Mouse (Mus musculus) heart, embryonic 14.5 days (tissue): ENCODE measurements around the gene A530032D15Rik. TPM values are rescaled to one million over a fixed set of nuclear protein-coding genes. Genes with fewer than 3 reads are reported as not detected.
"Not testable (repeated sequence)": the region's sequence is repeated elsewhere in the genome, so short reads cannot be mapped to it uniquely, and the experiment has no call there.

Source experiments
- ATAC-seq: fragments of 200-750 bp; cut with Nextera tagmentation; 2 replicates; pipeline ENCODE4 v1.8.0; 2017; ENCODE audit warnings: low read depth, moderate TSS enrichment; ENCODE audit not compliant: insufficient number of reproducible peaks, insufficient read depth, low FRiP score
- H3K27ac ChIP-seq, 2 experiments: fragments of 200-500 bp in 1 of 2; fragments of 300-500 bp in 1 of 2; sonication (generic) in 1 of 2; replicated peaks in 1 of 2; 2 replicates each; pipeline ENCODE4 v1.5.1; 2012 to 2014; ENCODE audit warnings: low read depth in 2 of 2, low read length in 2 of 2, control low read depth in 1 of 2, mild to moderate bottlenecking in 1 of 2, mixed read lengths in 1 of 2; ENCODE audit not compliant: control insufficient read depth in 1 of 2, insufficient read depth in 1 of 2
- H3K27me3 ChIP-seq: fragments of 300-500 bp; sonication (generic); 2 replicates; pipeline ENCODE4 v1.6.1; 2014; ENCODE audit warnings: mild to moderate bottlenecking, low read length, control low read depth; ENCODE audit not compliant: control insufficient read depth, insufficient read depth
- H3K36me3 ChIP-seq: fragments of 300-500 bp; sonication (generic); 2 replicates; pipeline ENCODE4 v1.6.1; 2014; ENCODE audit warnings: mild to moderate bottlenecking, control low read depth, low read length, mixed read lengths; ENCODE audit not compliant: control insufficient read depth, insufficient read depth
- H3K4me1 ChIP-seq, 2 experiments: fragments of 200-500 bp in 1 of 2; fragments of 300-500 bp in 1 of 2; sonication (generic) in 1 of 2; 2 replicates each; pipeline ENCODE4 v1.6.1; 2012 to 2014; ENCODE audit warnings: low read length in 2 of 2, control low read depth in 1 of 2, mixed read lengths in 1 of 2; ENCODE audit not compliant: control insufficient read depth in 2 of 2, insufficient read depth in 2 of 2
- H3K4me2 ChIP-seq: fragments of 300-500 bp; sonication (generic); 2 replicates; pipeline ENCODE4 v1.6.1; 2014; ENCODE audit warnings: mild to moderate bottlenecking, low read length
- H3K4me3 ChIP-seq, 2 experiments: fragments of 200-500 bp in 1 of 2; fragments of 300-500 bp in 1 of 2; sonication (generic) in 1 of 2; 2 replicates each; pipeline ENCODE4 v1.5.1; 2012 to 2014; ENCODE audit warnings: low read length in 2 of 2, mild to moderate bottlenecking in 2 of 2, control low read depth in 1 of 2, low read depth in 1 of 2, moderate library complexity in 1 of 2; ENCODE audit not compliant: control insufficient read depth in 1 of 2, insufficient read depth in 1 of 2
- H3K9ac ChIP-seq: fragments of 300-500 bp; sonication (generic); 2 replicates; pipeline ENCODE4 v1.6.1; 2014; ENCODE audit warnings: mild to moderate bottlenecking, low read length
- H3K9me3 ChIP-seq: fragments of 300-500 bp; sonication (generic); 2 replicates; pipeline ENCODE4 v1.6.1; 2016; ENCODE audit warnings: low read length, control low read depth; ENCODE audit not compliant: control insufficient read depth
- WGBS: fragments of 180-500 bp; shearing (Covaris S2); extraction: QIAGEN DNeasy Blood & Tissue Kit; methylation state at CpG from one replicate; pipeline ENCODE4 v1.1.7; 2014; 5-methylcytosine and 5-hydroxymethylcytosine counted together
- polyA plus RNA-seq: library from polyadenylated mRNA; unstranded; fragments of >200 nt; fragmentation: Nextera tagmentation; extraction: Ambion mirVana; gene quantifications from 2 replicates; pipeline ENCODE4 v1.2.1, GENCODE M21; 2014

The A530032D15Rik gene
- polyA plus RNA-seq, 1 experiment from 2014 or later, result not detected

GRCm38 (mm10) chr1:85034394-85034793 is 75.3 kb downstream of the A530032D15Rik start:
- not testable (repeated sequence) for ATAC-seq, H3K4me1 ChIP-seq, H3K36me3 ChIP-seq, H3K9ac ChIP-seq, H3K27me3 ChIP-seq, H3K27ac ChIP-seq, H3K4me2 ChIP-seq, H3K4me3 ChIP-seq, H3K9me3 ChIP-seq
- 71% methylated on average over 3 of the region's 4 CpGs for WGBS

GRCm38 (mm10) chr1:85033616-85034015 is 76.0 kb downstream of the A530032D15Rik start:
- H3K36me3 ChIP-seq, H3K4me2 ChIP-seq: not testable (repeated sequence)
- WGBS, result 87% methylated on average over 5 of the region's 6 CpGs

More at GRCm38 (mm10) chr1:85033616-85034015, 76.0 kb downstream of the A530032D15Rik start:
- H3K9ac ChIP-seq, H3K4me1 ChIP-seq, H3K27me3 ChIP-seq, H3K27ac ChIP-seq, ATAC-seq, H3K4me3 ChIP-seq, H3K9me3 ChIP-seq: not testable (repeated sequence)

Other genes starting within 250 kb of the A530032D15Rik start
- gene Slc16a14, start 174.7 kb downstream of the A530032D15Rik start, polyA plus RNA-seq, result 0.12 and 0.44 TPM in 2 replicates
- gene Gm10553, start 9.7 kb downstream of the A530032D15Rik start, polyA plus RNA-seq, result not detected in 2 replicates
- not detected in 2 replicates for gene C130026I21Rik, start 160.7 kb upstream of the A530032D15Rik start, polyA plus RNA-seq